Comparison of ENCODE assay signal across 8 mouse cellular contexts in the genomic region with DNA sequence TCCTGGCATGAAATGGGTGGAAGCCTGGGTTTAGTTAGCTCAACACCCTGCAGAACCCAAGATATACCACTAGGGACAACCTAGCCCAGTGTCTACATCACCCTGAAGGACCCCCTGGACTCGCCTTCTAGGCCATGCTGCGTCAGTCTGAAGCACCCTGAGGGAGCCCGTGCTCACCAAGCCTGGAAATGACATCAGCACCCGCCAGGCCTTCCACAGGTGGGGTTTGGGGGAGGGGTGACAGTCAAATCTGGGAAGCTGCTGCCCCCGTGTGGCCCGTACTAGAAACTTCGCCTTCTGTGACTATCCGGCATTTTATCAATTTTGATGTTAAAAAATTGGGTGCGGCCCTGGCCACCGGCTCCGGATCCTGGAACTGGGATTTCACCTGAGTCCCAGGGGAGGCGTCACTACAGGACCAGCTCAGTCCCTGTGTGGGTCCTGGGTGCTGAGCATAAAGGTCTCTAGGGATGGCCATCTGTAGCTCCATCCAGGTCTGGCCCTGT. TPM values are rescaled to one million over a fixed set of nuclear protein-coding genes. Genes with fewer than 3 reads are reported as not detected.
DNase-seq lines count a peak whose midpoint lies in the region; ATAC-seq lines count a peak whose summit lies in the region.

No protein-coding gene starts in this region.

- peak; percentile 94 for DNase-seq in A20 (ENCODE audit: low read depth, low spot score)
- DNase-seq in adrenal gland, postnatal 36 days: peak; percentile 86 to 93
- DNase-seq in heart, adult 8-10 months (ENCODE audit: low spot score): peak; percentile 79
- DNase-seq in kidney, adult 8-10 months: peak; percentile 92 to 97
- DNase-seq in spleen, postnatal 10 days (ENCODE audit: low spot score in 2 of 2): peak; percentile 68 to 86

- H3K27me3 ChIP-seq in embryonic facial prominence, embryonic 15.5 days: no peaks in the 10 kb centered on the region
- H3K27me3 ChIP-seq in limb, embryonic 13.5 days: no peaks in the 10 kb centered on the region
- no peaks in the 10 kb centered on the region for H3K27me3 ChIP-seq in midbrain, embryonic 15.5 days (replicated peaks)

- no peaks in the 10 kb centered on the region for H3K36me3 ChIP-seq in embryonic facial prominence, embryonic 15.5 days
- H3K36me3 ChIP-seq in limb, embryonic 13.5 days: no peaks in the 10 kb centered on the region
- H3K36me3 ChIP-seq in midbrain, embryonic 15.5 days (replicated peaks): no peaks in the 10 kb centered on the region

- H3K9ac ChIP-seq in embryonic facial prominence, embryonic 15.5 days: no peak overlapping the region
- H3K9ac ChIP-seq in limb, embryonic 13.5 days: peak overlapping the region; percentile 25; the same call in 1 of the 2 replicates
- H3K9ac ChIP-seq in midbrain, embryonic 15.5 days: peak overlapping the region; percentile 18; the same call in 1 of the 2 replicates

- no peak overlapping the region for H3K4me3 ChIP-seq in embryonic facial prominence, embryonic 15.5 days (replicated peaks)
- no peak overlapping the region for H3K4me3 ChIP-seq in limb, embryonic 13.5 days
- H3K4me3 ChIP-seq in midbrain, embryonic 15.5 days: no peak overlapping the region

- H3K4me2 ChIP-seq in embryonic facial prominence, embryonic 15.5 days (replicated peaks): no peak overlapping the region
- peak overlapping the region; percentile 23; the same call in 1 of the 2 replicates for H3K4me2 ChIP-seq in limb, embryonic 13.5 days (replicated peaks)
- peak overlapping the region; percentile 25; the same call in 1 of the 2 replicates for H3K4me2 ChIP-seq in midbrain, embryonic 15.5 days

- 4% methylated on average over 12 of the region's 12 CpGs for WGBS in embryonic facial prominence, embryonic 15.5 days
- WGBS in limb, embryonic 13.5 days: 5% methylated on average over 12 of the region's 12 CpGs
- 5% methylated on average over 12 of the region's 12 CpGs for WGBS in midbrain, embryonic 15.5 days

- ATAC-seq in embryonic facial prominence, embryonic 15.5 days (ENCODE audit: insufficient number of reproducible peaks, low FRiP score, low TSS enrichment, low read depth): peak; percentile 77
- peak; percentile 84 for ATAC-seq in limb, embryonic 13.5 days (ENCODE audit: low FRiP score, low read depth)
- ATAC-seq in midbrain, embryonic 15.5 days (replicated peaks): peak; percentile 86

- H3K4me1 ChIP-seq in embryonic facial prominence, embryonic 15.5 days: peaks cover 8% of the 10 kb centered on the region
- H3K4me1 ChIP-seq in limb, embryonic 13.5 days: peaks cover 11% of the 10 kb centered on the region
- peaks cover 7% of the 10 kb centered on the region for H3K4me1 ChIP-seq in midbrain, embryonic 15.5 days

- peak overlapping the region; percentile 73 for H3K27ac ChIP-seq in embryonic facial prominence, embryonic 15.5 days (replicated peaks)
- H3K27ac ChIP-seq in limb, embryonic 13.5 days: peak overlapping the region; percentile 72
- H3K27ac ChIP-seq in midbrain, embryonic 15.5 days: 0 out of 2 replicates have a peak overlapping the region, but pooled peaks have one; percentile 23

- H3K9me3 ChIP-seq in embryonic facial prominence, embryonic 15.5 days (replicated peaks): no peaks in the 10 kb centered on the region
- no peaks in the 10 kb centered on the region for H3K9me3 ChIP-seq in limb, embryonic 13.5 days
- no peaks in the 10 kb centered on the region for H3K9me3 ChIP-seq in midbrain, embryonic 15.5 days

RNA-seq across cellular contexts. Expression of a gene that starts 6.7 kb away (rescaled TPM):
- 10 to 100 TPM; 79.2 to 84.2 TPM for total RNA-seq in adrenal gland, postnatal 36 days (2021)
- polyA plus RNA-seq in embryonic facial prominence, embryonic 15.5 days (2015; fragmentation: Nextera tagmentation; extraction: Ambion mirVana): 89.1 and 89.2 TPM in 2 replicates
- total RNA-seq in heart, adult 8-10 months (2022): 10 to 100 TPM; 47.7 to 54.1 (median 50.9) TPM
- polyA plus RNA-seq in limb, embryonic 13.5 days (2015; fragmentation: Nextera tagmentation; extraction: Ambion mirVana): 89.8 and 89.9 TPM in 2 replicates
- polyA plus RNA-seq in midbrain, embryonic 15.5 days (2015; fragmentation: Nextera tagmentation; extraction: Ambion mirVana): 100 and 101 TPM in 2 replicates

RNA-seq across cellular contexts. Expression of a gene that starts 7.6 kb away (rescaled TPM):
- total RNA-seq in adrenal gland, postnatal 36 days (2021): 1,000 to 10,000 TPM in 1 of 2 experiments, 100 to 1,000 TPM in 1; 897 to 1,114 TPM
- polyA plus RNA-seq in embryonic facial prominence, embryonic 15.5 days (2015; fragmentation: Nextera tagmentation; extraction: Ambion mirVana): 642 and 649 TPM in 2 replicates
- total RNA-seq in heart, adult 8-10 months (2022): 1,000 to 10,000 TPM; 1,133 to 1,192 (median 1,173) TPM
- polyA plus RNA-seq in limb, embryonic 13.5 days (2015; fragmentation: Nextera tagmentation; extraction: Ambion mirVana): 477 and 492 TPM in 2 replicates
- 802 and 851 TPM in 2 replicates for polyA plus RNA-seq in midbrain, embryonic 15.5 days (2015; fragmentation: Nextera tagmentation; extraction: Ambion mirVana)

RNA-seq across cellular contexts. Expression of a gene that starts 22.7 kb away (rescaled TPM):
- total RNA-seq in adrenal gland, postnatal 36 days (2021): 10 to 100 TPM; 30.1 to 65.0 TPM
- polyA plus RNA-seq in embryonic facial prominence, embryonic 15.5 days (2015; fragmentation: Nextera tagmentation; extraction: Ambion mirVana): 63.1 and 73.7 TPM in 2 replicates
- total RNA-seq in heart, adult 8-10 months (2022): 10 to 100 TPM in 2 of 4 experiments, 1 to 10 TPM in 2; 5.4 to 12.1 (median 9.1) TPM
- polyA plus RNA-seq in limb, embryonic 13.5 days (2015; fragmentation: Nextera tagmentation; extraction: Ambion mirVana): 68.8 and 69.8 TPM in 2 replicates
- 57.4 and 58.8 TPM in 2 replicates for polyA plus RNA-seq in midbrain, embryonic 15.5 days (2015; fragmentation: Nextera tagmentation; extraction: Ambion mirVana)

RNA-seq across cellular contexts. Expression of a gene that starts 27.6 kb away (rescaled TPM):
- 1 to 10 TPM; 1.0 to 1.3 TPM for total RNA-seq in adrenal gland, postnatal 36 days (2021)
- 4.9 and 6.4 TPM in 2 replicates for polyA plus RNA-seq in embryonic facial prominence, embryonic 15.5 days (2015; fragmentation: Nextera tagmentation; extraction: Ambion mirVana)
- under 1 TPM; 0.37 to 0.78 (median 0.54) TPM for total RNA-seq in heart, adult 8-10 months (2022)
- 1.6 and 1.9 TPM in 2 replicates for polyA plus RNA-seq in limb, embryonic 13.5 days (2015; fragmentation: Nextera tagmentation; extraction: Ambion mirVana)
- polyA plus RNA-seq in midbrain, embryonic 15.5 days (2015; fragmentation: Nextera tagmentation; extraction: Ambion mirVana): 0.96 and 1.1 TPM in 2 replicates

RNA-seq across cellular contexts. Expression of a gene that starts 49.2 kb away (rescaled TPM):
- total RNA-seq in adrenal gland, postnatal 36 days (2021): 10 to 100 TPM; 19.2 to 38.3 TPM
- 16.4 and 19.6 TPM in 2 replicates for polyA plus RNA-seq in embryonic facial prominence, embryonic 15.5 days (2015; fragmentation: Nextera tagmentation; extraction: Ambion mirVana)
- 10 to 100 TPM in 1 of 4 experiments, 1 to 10 TPM in 3; 6.8 to 12.7 (median 9.3) TPM for total RNA-seq in heart, adult 8-10 months (2022)
- 13.8 and 18.4 TPM in 2 replicates for polyA plus RNA-seq in limb, embryonic 13.5 days (2015; fragmentation: Nextera tagmentation; extraction: Ambion mirVana)
- polyA plus RNA-seq in midbrain, embryonic 15.5 days (2015; fragmentation: Nextera tagmentation; extraction: Ambion mirVana): 6.7 and 8.0 TPM in 2 replicates

Comparison
In these comparisons a context has a peak if more than half of its experiments do, and no peak if none do; other contexts are left out.
1. H3K27ac ChIP-seq: peak in every context shown above with its lines; median percentile 73 in embryonic facial prominence, embryonic 15.5 days; 72 in limb, embryonic 13.5 days; 23 in midbrain, embryonic 15.5 days.